ENCODE assay signal across 16 mouse cellular contexts in the genomic region with DNA sequence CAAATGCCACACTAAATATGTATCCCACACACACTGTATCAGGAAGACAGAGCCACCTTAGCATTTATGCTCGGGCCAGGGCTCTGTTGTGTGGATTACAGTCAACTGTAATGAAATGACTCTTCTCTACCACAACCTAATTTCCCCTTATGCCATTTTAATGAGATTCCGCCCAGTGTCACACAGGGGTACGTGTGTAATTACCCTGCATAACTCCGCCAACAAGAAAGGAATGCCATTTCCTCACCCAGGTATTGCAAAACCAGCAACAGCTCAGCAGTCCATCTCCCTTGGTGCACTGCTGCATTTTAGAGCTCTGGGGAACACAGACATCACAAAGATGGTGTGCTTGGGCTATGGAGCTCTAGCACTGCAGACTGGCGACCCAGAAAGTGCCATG.
DNase-seq lines count a peak whose midpoint lies in the region; ATAC-seq and TF ChIP-seq lines count a peak whose summit lies in the region.
"Had no signal": no experiment of that assay in that cellular context is flagged by ENCODE, and none has a peak within 500 bp of the region (broad histone marks: within the 10 kb centered on the region; RNA-seq: fewer than 3 reads in every experiment).

No protein-coding gene starts in this region.

- no peaks in the 10 kb centered on the region for H3K4me1 ChIP-seq in lung, postnatal 0 days (ENCODE audit: insufficient read depth, low read depth, low read length)
- H3K4me1 ChIP-seq in forebrain, embryonic 13.5 days = peaks cover 31% of the 10 kb centered on the region
- H3K4me1 ChIP-seq in hindbrain, embryonic 15.5 days (replicated peaks) = peaks cover 41% of the 10 kb centered on the region
- peaks cover 12% of the 10 kb centered on the region; the same call in 1 of the 2 replicates for H3K4me1 ChIP-seq in midbrain, postnatal 0 days (ENCODE audit: insufficient read depth, low read length)

- no peaks in the 10 kb centered on the region for H3K27me3 ChIP-seq in lung, postnatal 0 days (replicated peaks; ENCODE audit: insufficient read depth, low read length)
- no peaks in the 10 kb centered on the region for H3K27me3 ChIP-seq in forebrain, embryonic 13.5 days
- H3K27me3 ChIP-seq in hindbrain, embryonic 15.5 days = no peaks in the 10 kb centered on the region
- H3K27me3 ChIP-seq in midbrain, postnatal 0 days (ENCODE audit: insufficient read depth, low read length) = no peaks in the 10 kb centered on the region
- H3K27me3 ChIP-seq: heart, embryonic 15.5 days; neural tube, embryonic 12.5 days had no signal

- H3K27ac ChIP-seq in lung, postnatal 0 days (ENCODE audit: low read length) = no peak overlapping the region
- H3K27ac ChIP-seq in forebrain, embryonic 13.5 days = peak overlapping the region; percentile 45
- H3K27ac ChIP-seq in hindbrain, embryonic 15.5 days (replicated peaks) = peak overlapping the region; percentile 65
- no peak overlapping the region for H3K27ac ChIP-seq in midbrain, postnatal 0 days (ENCODE audit: low read depth, low read length)
- H3K27ac ChIP-seq: heart, embryonic 15.5 days; layer of hippocampus, adult 2 months; liver, embryonic 14.5 days; neural tube, embryonic 12.5 days had no signal

- no peak overlapping the region for H3K9ac ChIP-seq in lung, postnatal 0 days (replicated peaks; ENCODE audit: low read depth)
- H3K9ac ChIP-seq in forebrain, embryonic 13.5 days = no peak overlapping the region
- no peak overlapping the region for H3K9ac ChIP-seq in hindbrain, embryonic 15.5 days
- H3K9ac ChIP-seq in midbrain, postnatal 0 days (replicated peaks; ENCODE audit: low read length, poor library complexity, severe bottlenecking) = no peak overlapping the region
- H3K9ac ChIP-seq: heart, embryonic 15.5 days; liver, embryonic 14.5 days; neural tube, embryonic 12.5 days had no signal

- H3K4me3 ChIP-seq in lung, postnatal 0 days (ENCODE audit: low read depth, low read length) = no peak overlapping the region
- no peak overlapping the region for H3K4me3 ChIP-seq in forebrain, embryonic 13.5 days
- H3K4me3 ChIP-seq in hindbrain, embryonic 15.5 days = no peak overlapping the region
- H3K4me3 ChIP-seq in midbrain, postnatal 0 days (ENCODE audit: low read depth, low read length) = no peak overlapping the region
- H3K4me3 ChIP-seq: heart, embryonic 15.5 days; layer of hippocampus, adult 2 months; neural tube, embryonic 12.5 days had no signal

- intact Hi-C loops in heart, postnatal 14 days (cut with DNase I) = no loop called here

- no peak for TF ChIP-seq CTCF in lung, postnatal 0 days (IDR thresholded peaks at IDR 0.05)
- TF ChIP-seq CTCF in midbrain, postnatal 0 days (IDR thresholded peaks at IDR 0.05) = no peak

- ATAC-seq in lung, postnatal 0 days = peak; percentile 43
- ATAC-seq in forebrain, embryonic 13.5 days = 0 out of 2 replicates have a peak, but pooled peaks have one; percentile 10
- ATAC-seq in hindbrain, embryonic 15.5 days (ENCODE audit: low FRiP score, low read depth) = 0 out of 2 replicates have a peak, but pooled peaks have one; percentile 18
- ATAC-seq in midbrain, postnatal 0 days (ENCODE audit: low FRiP score) = no peak

- no peaks in the 10 kb centered on the region for H3K9me3 ChIP-seq in lung, postnatal 0 days (ENCODE audit: low read length)
- H3K9me3 ChIP-seq in forebrain, embryonic 13.5 days (replicated peaks) = no peaks in the 10 kb centered on the region
- H3K9me3 ChIP-seq in hindbrain, embryonic 15.5 days = no peaks in the 10 kb centered on the region
- H3K9me3 ChIP-seq in midbrain, postnatal 0 days (ENCODE audit: low read length) = no peaks in the 10 kb centered on the region
- H3K9me3 ChIP-seq: heart, embryonic 15.5 days; neural tube, embryonic 12.5 days had no signal

- peak; percentile 45 for DNase-seq in lung, postnatal 0 days (ENCODE audit: low spot score)
- DNase-seq in lung, postnatal 10 days = no peak
- DNase-seq in midbrain, postnatal 0 days (ENCODE audit: low spot score) = peak; percentile 26
- DNase-seq in heart, adult 11 months = no peak
- DNase-seq in heart, postnatal 14 days = no peak
- DNase-seq in frontal cortex, postnatal 14 days (ENCODE audit: low spot score in 2 of 2) = no peak
- DNase-seq: cerebellum, postnatal 14 days; gastrocnemius, postnatal 14 days; kidney, adult 11 months; thymus, adult 18-20 months had no signal

- H3K4me2 ChIP-seq in lung, postnatal 0 days (replicated peaks; ENCODE audit: low read depth, low read length) = no peak overlapping the region
- no peak overlapping the region for H3K4me2 ChIP-seq in forebrain, embryonic 13.5 days
- H3K4me2 ChIP-seq in hindbrain, embryonic 15.5 days = no peak overlapping the region
- no peak overlapping the region for H3K4me2 ChIP-seq in midbrain, postnatal 0 days (ENCODE audit: low read depth, low read length, poor library complexity, severe bottlenecking)
- H3K4me2 ChIP-seq: heart, embryonic 15.5 days; neural tube, embryonic 12.5 days had no signal

- no peaks in the 10 kb centered on the region for H3K36me3 ChIP-seq in lung, postnatal 0 days (ENCODE audit: insufficient read depth, low read length)
- no peaks in the 10 kb centered on the region for H3K36me3 ChIP-seq in forebrain, embryonic 13.5 days (ENCODE audit: poor library complexity, severe bottlenecking)
- no peaks in the 10 kb centered on the region for H3K36me3 ChIP-seq in hindbrain, embryonic 15.5 days
- H3K36me3 ChIP-seq in midbrain, postnatal 0 days (ENCODE audit: insufficient read depth, low read length) = no peaks in the 10 kb centered on the region
- H3K36me3 ChIP-seq: heart, embryonic 15.5 days; neural tube, embryonic 12.5 days had no signal

- no peak for TF ChIP-seq EP300 in lung, postnatal 0 days (IDR thresholded peaks at IDR 0.05)

- WGBS in lung, postnatal 0 days = 48% methylated on average over 5 of the region's 5 CpGs
- 44% methylated on average over 5 of the region's 5 CpGs for WGBS in forebrain, embryonic 13.5 days
- WGBS in hindbrain, embryonic 15.5 days = 53% methylated on average over 5 of the region's 5 CpGs
- WGBS in midbrain, postnatal 0 days = 52% methylated on average over 5 of the region's 5 CpGs

Comparison
In these comparisons a context has a peak if more than half of its experiments do, and no peak if none do; other contexts are left out.
1. DNase-seq: peak in lung, postnatal 0 days (single experiment) and midbrain, postnatal 0 days (single experiment); none in lung, postnatal 10 days (single experiment), heart, adult 11 months (single experiment), heart, postnatal 14 days (0 of 2) and frontal cortex, postnatal 14 days (0 of 2).
2. H3K27ac ChIP-seq: peak in forebrain, embryonic 13.5 days (single experiment) and hindbrain, embryonic 15.5 days (single experiment); none in lung, postnatal 0 days (single experiment) and midbrain, postnatal 0 days (single experiment).